Mouse (Mus musculus): ENCODE data around the gene Vmn1r101. TPM values are rescaled to one million over a fixed set of nuclear protein-coding genes. Genes with fewer than 3 reads are reported as not detected.
"Not testable (repeated sequence)": the region's sequence is repeated elsewhere in the genome, so short reads cannot be mapped to it uniquely, and the experiment has no call there.

The Vmn1r101 gene
- not detected in 2 replicates for polyA plus RNA-seq (2012)

DNA sequence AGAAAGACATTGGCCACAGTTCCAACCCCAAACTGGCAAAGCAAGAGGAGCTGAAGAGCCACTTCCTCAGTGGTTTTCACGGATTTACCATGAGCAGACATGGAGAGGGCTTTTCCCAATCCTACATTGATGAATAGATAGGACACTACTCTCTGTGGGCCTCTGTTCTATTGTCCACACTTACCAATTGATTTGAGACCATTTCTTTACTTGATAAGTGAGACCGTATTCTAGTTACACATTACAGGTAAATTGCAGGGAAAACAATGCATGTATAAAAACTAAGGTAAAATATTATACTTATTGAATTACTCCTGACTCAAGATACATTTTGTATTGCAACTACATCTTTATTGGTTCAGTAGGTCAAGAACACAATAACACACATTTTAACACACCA is at the start of gene Vmn1r101:
Vmn1r101 (minus strand) TSS at position 101 of the 400 bp plus-strand sequence.
- not testable (repeated sequence) for H3K27me3 ChIP-seq (ENCODE audit: control insufficient read depth); H3K36me3 ChIP-seq (ENCODE audit: control insufficient read depth); H3K4me1 ChIP-seq (ENCODE audit: control insufficient read depth); H3K4me3 ChIP-seq (replicated peaks); H3K9me3 ChIP-seq (ENCODE audit: control insufficient read depth, low read length)

DNA sequence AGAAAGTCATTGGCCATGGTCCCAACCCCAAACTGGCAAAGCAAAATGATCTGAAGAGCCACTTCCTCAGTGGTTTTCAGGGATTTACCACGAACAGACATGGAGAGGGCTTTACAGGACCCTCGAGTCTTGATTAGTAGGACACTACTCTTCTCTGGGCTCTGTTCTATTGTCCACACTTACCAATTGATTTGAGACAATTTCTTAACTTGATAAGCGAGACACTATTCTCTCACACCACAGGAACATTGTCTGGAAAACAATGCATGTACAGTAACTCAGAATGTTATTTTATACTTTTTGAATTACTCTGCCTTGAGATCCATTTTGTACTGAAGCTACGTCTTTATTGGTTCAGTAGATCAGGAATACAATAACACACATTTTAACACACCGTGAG is 32.4 kb upstream of the Vmn1r101 start, which contains the start of gene Gm10670:
Gm10670 (minus strand) TSS at position 101 of the 400 bp plus-strand sequence.
- H3K9me3 ChIP-seq (ENCODE audit: control insufficient read depth, low read length): not testable (repeated sequence)

DNA sequence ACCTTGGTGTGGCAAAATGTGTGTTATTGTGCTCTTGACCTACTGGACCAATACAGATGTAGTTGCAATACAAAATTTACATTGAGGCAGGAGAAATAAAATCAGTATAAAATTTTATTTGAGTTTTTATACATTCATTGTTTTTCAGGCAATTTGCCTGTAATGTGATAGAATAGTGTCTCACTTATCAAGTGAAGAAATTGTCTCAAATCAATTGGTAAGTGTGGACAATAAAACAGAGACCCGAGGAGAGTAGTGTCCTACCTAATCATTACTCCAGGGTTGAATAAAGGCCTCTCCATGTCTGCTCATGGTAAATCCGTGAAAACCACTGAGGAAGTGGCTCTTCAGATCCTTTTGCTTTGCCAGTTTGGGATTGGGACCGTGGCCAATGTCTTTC is 24.8 kb downstream of the Vmn1r101 start, which contains the start of gene Vmn1r100:
Vmn1r100 (plus strand) TSS at position 301 of the 400 bp plus-strand sequence.
- H3K4me1 ChIP-seq (ENCODE audit: control insufficient read depth); H3K4me3 ChIP-seq (replicated peaks); H3K36me3 ChIP-seq (ENCODE audit: control insufficient read depth); H3K9me3 ChIP-seq (ENCODE audit: control insufficient read depth, low read length); H3K27me3 ChIP-seq (ENCODE audit: control insufficient read depth): not testable (repeated sequence)

More for the DNA sequence above, 32.4 kb upstream of the Vmn1r101 start, which contains the start of gene Gm10670:
- H3K4me1 ChIP-seq (ENCODE audit: control insufficient read depth); H3K36me3 ChIP-seq (ENCODE audit: control insufficient read depth); H3K4me3 ChIP-seq (replicated peaks); H3K27me3 ChIP-seq (ENCODE audit: control insufficient read depth): not testable (repeated sequence)

Other genes starting within 250 kb of the Vmn1r101 start
- gene Vmn1r95, start 248.9 kb downstream of the Vmn1r101 start, polyA plus RNA-seq (2012): not detected in 2 replicates
- not detected in 2 replicates for gene Gm6164, start 237.0 kb downstream of the Vmn1r101 start, polyA plus RNA-seq (2012)
- gene Gm4498, start 208.8 kb downstream of the Vmn1r101 start, polyA plus RNA-seq (2012): not detected in 2 replicates
- 0.03 TPM in 1 of 2 replicates, not detected in the other for gene Gm5890, start 179.8 kb downstream of the Vmn1r101 start, polyA plus RNA-seq (2012)
- not detected in 2 replicates for gene Gm4133, start 108.5 kb downstream of the Vmn1r101 start, polyA plus RNA-seq (2012)
- not detected in 2 replicates for gene Gm5728, start 67.2 kb downstream of the Vmn1r101 start, polyA plus RNA-seq (2012)
- gene Vmn1r100, start 24.7 kb downstream of the Vmn1r101 start, polyA plus RNA-seq (2012): not detected in 2 replicates
- gene Gm10670, start 32.3 kb upstream of the Vmn1r101 start, polyA plus RNA-seq (2012): not detected in 2 replicates
- not detected in 2 replicates for gene Vmn1r103, start 67.9 kb upstream of the Vmn1r101 start, polyA plus RNA-seq (2012)
- gene Vmn1r104, start 91.2 kb upstream of the Vmn1r101 start, polyA plus RNA-seq (2012): not detected in 2 replicates
- gene Gm5726, start 103.2 kb upstream of the Vmn1r101 start, polyA plus RNA-seq (2012): not detected in 2 replicates
- gene Gm4141, start 133.6 kb upstream of the Vmn1r101 start, polyA plus RNA-seq (2012): not detected in 2 replicates
- gene Gm4513, start 156.4 kb upstream of the Vmn1r101 start, polyA plus RNA-seq (2012): not detected in 2 replicates
- gene Vmn1r107, start 226.3 kb upstream of the Vmn1r101 start, polyA plus RNA-seq (2012): not detected in 2 replicates